Mouse (Mus musculus) cerebellum, postnatal 10 days (tissue): ENCODE results near the gene Ptpn3.

ENCODE experiments used
- DNase-seq, 2 experiments: peaks; one replicate each; pipeline ENCODE4 v3.0.0; 2021; ENCODE audit warnings: mixed read lengths in 2 of 2

The Ptpn3 gene

GRCm38 (mm10) chr4:57165654-57166053 is 136.0 kb downstream of the Ptpn3 start:
- DNase-seq, result no peak

- DNase-seq, result no peak
These were observed 136.9 kb downstream of the Ptpn3 start for GRCm38 (mm10) chr4:57164578-57165210.

GRCm38 (mm10) chr4:57162789-57163722 is 138.6 kb downstream of the Ptpn3 start:
- DNase-seq, result peak; percentile 50 to 72

GRCm38 (mm10) chr4:57160571-57160970 is 141.1 kb downstream of the Ptpn3 start:
- DNase-seq, result peak; percentile 56 to 62

- DNase-seq, result peak; percentile 43 to 59
These were observed 145.0 kb downstream of the Ptpn3 start for GRCm38 (mm10) chr4:57156549-57157169.

- no peak for DNase-seq
These were observed 147.8 kb downstream of the Ptpn3 start for GRCm38 (mm10) chr4:57153838-57154237.

GRCm38 (mm10) chr4:57153068-57153835 is 148.4 kb downstream of the Ptpn3 start:
- no peak for DNase-seq

GRCm38 (mm10) chr4:57148182-57148581 is 153.5 kb downstream of the Ptpn3 start:
- no peak for DNase-seq

GRCm38 (mm10) chr4:57143026-57143937 is 158.4 kb downstream of the Ptpn3 start, which contains the start of gene Epb41l4b:
Gene Epb41l4b (minus strand): TSS chr4:57143437.
- peak; percentile 92 to 93 for DNase-seq

GRCm38 (mm10) chr4:57142374-57143025 is 159.1 kb downstream of the Ptpn3 start:
- DNase-seq, result peak; percentile 80

- peak; percentile 92 for DNase-seq
These were observed 159.7 kb downstream of the Ptpn3 start for GRCm38 (mm10) chr4:57141908-57142361.

GRCm38 (mm10) chr4:57140992-57141717 is 160.5 kb downstream of the Ptpn3 start:
- peak; percentile 63 to 67 for DNase-seq
